Mouse (Mus musculus) embryonic facial prominence, embryonic 10.5 days (tissue): ENCODE results near the gene Speer4f2. TPM values are rescaled to one million over a fixed set of nuclear protein-coding genes. Genes with fewer than 3 reads are reported as not detected.

Source experiments
- DNase-seq: peaks from one replicate; pipeline ENCODE4 v3.0.0-alpha.2; 2017; ENCODE audit warnings: low spot score
- H3K27ac ChIP-seq: fragments of 300-500 bp; sonication (generic); replicated peaks from 2 replicates; pipeline ENCODE4 v1.5.1; 2016; ENCODE audit warnings: mild to moderate bottlenecking
- H3K27me3 ChIP-seq: fragments of 300-500 bp; sonication (generic); replicated peaks from 2 replicates; pipeline ENCODE4 v1.6.1; 2016; ENCODE audit warnings: low read depth, mild to moderate bottlenecking; ENCODE audit not compliant: poor library complexity, severe bottlenecking
- H3K36me3 ChIP-seq: fragments of 300-500 bp; sonication (generic); replicated peaks from 2 replicates; pipeline ENCODE4 v1.6.1; 2016; ENCODE audit warnings: mild to moderate bottlenecking, moderate library complexity
- H3K4me1 ChIP-seq: fragments of 300-500 bp; sonication (generic); 2 replicates; pipeline ENCODE4 v1.6.1; 2016
- H3K4me3 ChIP-seq: fragments of 300-500 bp; sonication (generic); 2 replicates; pipeline ENCODE4 v1.5.1; 2016; ENCODE audit warnings: mild to moderate bottlenecking, moderate library complexity
- H3K9me3 ChIP-seq: fragments of 300-500 bp; sonication (generic); 2 replicates; pipeline ENCODE4 v1.6.1; 2016; ENCODE audit warnings: mild to moderate bottlenecking
- WGBS: fragments of 180-500 bp; shearing (Covaris S2); methylation state at CpG from one replicate; pipeline ENCODE4 v1.1.7; 2016; 5-methylcytosine and 5-hydroxymethylcytosine counted together
- polyA plus RNA-seq: library from polyadenylated mRNA; unstranded; fragments of >200 nt; fragmentation: Nextera tagmentation; extraction: Ambion mirVana; gene quantifications from 2 replicates; pipeline ENCODE4 v1.2.1, GENCODE M21; 2016

The Speer4f2 gene
- polyA plus RNA-seq, 1 experiment from 2014 or later: not detected

DNA sequence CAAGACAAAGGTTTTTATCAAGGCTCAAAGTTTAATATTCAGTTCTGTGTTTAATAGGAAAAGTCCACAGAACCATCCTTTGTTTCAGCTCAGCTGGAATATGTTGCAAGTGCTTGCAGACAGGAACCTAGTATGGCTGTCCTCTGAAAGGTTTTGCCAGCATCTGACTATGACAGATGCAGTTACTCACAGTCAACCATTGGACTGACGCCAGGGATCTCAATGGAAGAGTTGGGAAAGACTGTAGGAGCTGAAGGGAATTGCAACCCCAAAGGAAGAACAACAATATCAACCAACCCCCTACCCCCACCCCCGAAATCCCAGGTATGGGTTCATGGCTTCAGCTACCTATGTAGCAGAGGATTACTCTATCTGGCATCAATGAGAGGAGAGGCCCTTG, 44.2 kb downstream of the Speer4f2 start:
- WGBS: 90% methylated on average over 2 of the region's 2 CpGs

DNA sequence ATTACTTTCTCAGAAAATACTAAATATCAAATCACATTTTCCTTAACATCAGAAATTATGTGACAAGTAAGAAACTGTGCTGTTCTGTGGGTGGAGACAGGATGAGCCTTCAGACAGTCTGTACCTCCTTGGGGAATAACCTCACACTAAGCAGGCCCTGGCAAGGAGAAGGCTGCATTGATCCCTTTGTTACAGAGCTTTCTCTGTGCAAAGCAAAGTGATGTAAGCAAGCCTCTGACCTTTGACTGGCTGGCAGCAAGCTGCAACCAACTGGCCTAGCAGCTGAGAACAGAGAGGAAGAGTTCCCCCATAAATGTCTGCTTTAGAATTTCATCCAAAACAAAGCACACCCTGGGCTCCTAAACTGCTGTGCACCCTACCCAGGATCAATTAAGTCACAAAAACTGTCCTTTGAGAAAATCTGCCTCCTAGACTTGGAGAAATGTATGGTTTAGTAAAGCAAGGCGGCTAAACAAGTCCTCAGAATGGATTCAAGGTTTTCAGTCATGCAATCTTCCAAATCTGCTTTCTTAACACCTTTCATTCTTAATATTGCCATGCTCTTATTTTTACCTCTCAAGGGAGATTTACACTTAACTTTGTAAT, 46.3 kb downstream of the Speer4f2 start:
- H3K4me3 ChIP-seq: no peak overlapping the region
- 53% methylated on average over 1 of the region's 1 CpGs for WGBS
- H3K9me3 ChIP-seq: no peaks in the 10 kb centered on the region
- no peaks in the 10 kb centered on the region for H3K36me3 ChIP-seq
- H3K27ac ChIP-seq: peak overlapping the region; percentile 67
- peak; percentile 49 for DNase-seq
- peaks cover 5% of the 10 kb centered on the region for H3K4me1 ChIP-seq
- no peaks in the 10 kb centered on the region for H3K27me3 ChIP-seq

More for the DNA sequence above, 44.2 kb downstream of the Speer4f2 start:
- H3K27ac ChIP-seq: no peak overlapping the region
- H3K4me1 ChIP-seq: peaks cover 5% of the 10 kb centered on the region
- no peaks in the 10 kb centered on the region for H3K27me3 ChIP-seq
- H3K9me3 ChIP-seq: no peaks in the 10 kb centered on the region
- H3K4me3 ChIP-seq: no peak overlapping the region
- DNase-seq: no peak
- no peaks in the 10 kb centered on the region for H3K36me3 ChIP-seq

DNA sequence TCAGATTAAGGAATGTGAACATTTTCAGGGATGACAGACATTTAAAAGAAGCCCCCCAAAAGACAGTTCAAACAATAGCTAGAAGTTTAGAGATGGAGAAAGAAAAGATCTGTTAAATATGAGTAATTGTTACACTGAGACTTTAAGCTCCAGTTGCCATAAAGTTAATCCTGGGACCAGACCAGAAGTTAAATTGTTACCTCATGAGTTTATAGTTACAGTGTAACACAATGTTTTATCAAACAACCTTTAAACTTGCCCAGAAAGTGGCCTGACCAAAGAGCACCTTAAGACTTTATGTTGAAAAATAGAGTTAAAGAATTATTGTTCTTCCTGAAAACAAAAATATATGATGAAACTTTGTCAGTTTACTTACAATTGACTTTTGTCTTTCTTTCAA, 46.9 kb downstream of the Speer4f2 start:
- no peak for DNase-seq
- Histone ChIP-seq H3K4me1 (peaks cover 5% of the 10 kb centered on the region), H3K4me3 (no peak overlapping the region), H3K9me3 (no peaks in the 10 kb centered on the region), H3K36me3 (no peaks in the 10 kb centered on the region), H3K27me3 (no peaks in the 10 kb centered on the region), H3K27ac (no peak overlapping the region)

DNA sequence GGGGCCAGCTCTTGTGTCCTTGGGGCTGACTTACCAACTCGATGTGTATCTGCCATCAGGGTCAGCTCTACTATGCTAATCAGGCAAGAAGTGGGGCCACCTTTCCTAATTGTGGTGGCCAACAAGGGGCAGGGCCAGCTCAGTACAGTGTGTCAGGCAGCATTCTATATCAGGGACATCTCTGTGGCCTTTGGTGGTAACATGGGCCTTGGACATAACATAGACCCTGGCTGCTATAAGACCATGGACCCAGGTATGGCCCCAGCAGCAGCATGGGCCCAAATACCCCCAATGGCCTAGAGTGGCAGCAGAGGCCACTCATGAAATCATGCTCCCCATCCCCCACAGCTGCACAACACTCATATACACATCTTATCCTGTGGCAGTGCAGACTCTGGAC, 49.2 kb downstream of the Speer4f2 start:
- H3K27me3 ChIP-seq: no peaks in the 10 kb centered on the region
- H3K4me1 ChIP-seq: peaks cover 5% of the 10 kb centered on the region
- no peak overlapping the region for H3K4me3 ChIP-seq
- 85% methylated on average over 1 of the region's 1 CpGs for WGBS
- no peaks in the 10 kb centered on the region for H3K36me3 ChIP-seq
- no peak for DNase-seq
- H3K9me3 ChIP-seq: no peaks in the 10 kb centered on the region
- H3K27ac ChIP-seq: no peak overlapping the region

DNA sequence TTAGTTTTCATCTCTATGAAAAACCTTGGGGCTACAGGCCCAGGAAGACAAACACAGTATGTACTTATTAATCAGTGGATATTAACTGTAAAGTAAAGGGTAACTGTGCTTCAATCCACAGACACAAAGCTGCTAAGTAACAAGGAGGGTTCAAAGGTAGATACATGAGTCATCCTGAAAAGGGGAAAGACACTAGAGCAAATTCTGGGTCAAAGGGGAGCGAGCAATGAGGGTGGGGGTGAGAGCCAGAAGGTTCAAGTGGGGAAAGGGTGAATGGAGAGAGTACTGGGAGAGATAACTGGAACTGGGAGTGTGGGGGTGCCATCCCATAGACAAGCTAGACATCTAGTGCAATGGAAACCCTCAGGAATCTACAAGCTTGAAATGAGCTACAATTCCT, 54.0 kb downstream of the Speer4f2 start:
- Histone ChIP-seq H3K36me3 (no peaks in the 10 kb centered on the region), H3K27me3 (no peaks in the 10 kb centered on the region), H3K4me1 (no peaks in the 10 kb centered on the region), H3K9me3 (no peaks in the 10 kb centered on the region), H3K4me3 (no peak overlapping the region), H3K27ac (no peak overlapping the region)
- WGBS: 85% methylated on average over 1 of the region's 1 CpGs
- DNase-seq: no peak

Other genes with a start within 250 kb of the Speer4f2 start
- not detected in 2 replicates for gene Speer4f1, start 102.9 kb downstream of the Speer4f2 start, polyA plus RNA-seq
- gene Sema3c, start 201.1 kb downstream of the Speer4f2 start, polyA plus RNA-seq: 14.7 and 16.3 TPM in 2 replicates